Mouse (Mus musculus) limb, embryonic 15.5 days (tissue): ENCODE measurements around the gene Tnrc6b. TPM values are rescaled to one million over a fixed set of nuclear protein-coding genes. Genes with fewer than 3 reads are reported as not detected.
"Not testable (repeated sequence)": the region's sequence is repeated elsewhere in the genome, so short reads cannot be mapped to it uniquely, and the experiment has no call there.

Source experiments
- ATAC-seq: fragments of 200-750 bp; cut with Nextera tagmentation; 2 replicates; pipeline ENCODE4 v1.8.0; 2017; ENCODE audit warnings: low read depth, moderate TSS enrichment; ENCODE audit not compliant: insufficient number of reproducible peaks, low FRiP score, low TSS enrichment
- H3K27ac ChIP-seq: fragments of 300-500 bp; sonication (generic); 2 replicates; pipeline ENCODE4 v1.5.1; 2015; ENCODE audit warnings: moderate library complexity, mild to moderate bottlenecking, inconsistent platforms
- H3K27me3 ChIP-seq: fragments of 300-500 bp; sonication (generic); 2 replicates; pipeline ENCODE4 v1.6.1; 2015; ENCODE audit warnings: inconsistent platforms
- H3K36me3 ChIP-seq: fragments of 300-500 bp; sonication (generic); 2 replicates; pipeline ENCODE4 v1.6.1; 2015; ENCODE audit warnings: inconsistent platforms
- H3K4me1 ChIP-seq: fragments of 300-500 bp; sonication (generic); 2 replicates; pipeline ENCODE4 v1.6.1; 2015; ENCODE audit warnings: inconsistent platforms
- H3K4me2 ChIP-seq: fragments of 300-500 bp; sonication (generic); 2 replicates; pipeline ENCODE4 v1.6.1; 2015; ENCODE audit warnings: mild to moderate bottlenecking, inconsistent platforms
- H3K4me3 ChIP-seq: fragments of 300-500 bp; sonication (generic); 2 replicates; pipeline ENCODE4 v1.5.1; 2015; ENCODE audit warnings: mild to moderate bottlenecking, inconsistent platforms
- H3K9ac ChIP-seq: fragments of 300-500 bp; sonication (generic); 2 replicates; pipeline ENCODE4 v1.6.1; 2015; ENCODE audit warnings: inconsistent platforms
- H3K9me3 ChIP-seq: fragments of 300-500 bp; sonication (generic); 2 replicates; pipeline ENCODE4 v1.6.1; 2016; ENCODE audit warnings: inconsistent platforms
- WGBS: fragments of 180-500 bp; shearing (Covaris S2); methylation state at CpG from one replicate; pipeline ENCODE4 v1.1.7; 2015; 5-methylcytosine and 5-hydroxymethylcytosine counted together
- polyA plus RNA-seq: library from polyadenylated mRNA; unstranded; fragments of >200 nt; fragmentation: Nextera tagmentation; extraction: Ambion mirVana; gene quantifications from 2 replicates; pipeline ENCODE4 v1.2.1, GENCODE M21; 2015

Tnrc6b gene
- polyA plus RNA-seq, 1 experiment from 2014 or later, result 25.7 TPM

DNA sequence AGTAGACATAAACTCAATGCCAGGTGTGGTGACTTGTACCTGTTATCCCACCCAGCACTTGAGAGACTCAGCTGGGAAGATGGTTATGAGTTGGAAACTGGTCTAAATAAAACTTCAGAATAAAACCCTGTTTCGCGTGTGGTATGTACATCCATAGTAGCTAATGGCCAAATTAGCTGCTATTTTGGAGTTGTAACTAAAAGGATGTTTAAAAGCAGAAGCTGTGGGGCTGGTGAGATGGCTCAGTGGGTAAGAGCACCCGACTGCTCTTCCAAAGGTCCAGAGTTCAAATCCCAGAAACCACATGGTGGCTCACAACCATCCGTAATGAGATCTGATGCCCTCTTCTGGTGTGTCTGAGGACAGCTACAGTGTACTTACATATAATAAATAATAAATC is 157.5 kb downstream of the Tnrc6b start:
- 97% methylated on average over 4 of the region's 4 CpGs for WGBS
- not testable (repeated sequence) for H3K4me3 ChIP-seq, H3K4me2 ChIP-seq, H3K27ac ChIP-seq, ATAC-seq, H3K9ac ChIP-seq, H3K9me3 ChIP-seq, H3K27me3 ChIP-seq, H3K4me1 ChIP-seq
- peaks cover 12% of the 10 kb centered on the region for H3K36me3 ChIP-seq

- H3K9ac ChIP-seq, result no peak overlapping the region
- 76% methylated on average over 3 of the region's 3 CpGs for WGBS
- no peak overlapping the region for H3K27ac ChIP-seq
- H3K4me2 ChIP-seq, result no peak overlapping the region
- no peak for ATAC-seq
- no peak overlapping the region for H3K4me3 ChIP-seq
- no peaks in the 10 kb centered on the region for H3K4me1 ChIP-seq
- H3K27me3 ChIP-seq, result no peaks in the 10 kb centered on the region
- no peaks in the 10 kb centered on the region for H3K9me3 ChIP-seq
- H3K36me3 ChIP-seq, result peaks cover 37% of the 10 kb centered on the region
Measured at GRCm38 (mm10) chr15:80874726-80875125, 163.6 kb downstream of the Tnrc6b start.

DNA sequence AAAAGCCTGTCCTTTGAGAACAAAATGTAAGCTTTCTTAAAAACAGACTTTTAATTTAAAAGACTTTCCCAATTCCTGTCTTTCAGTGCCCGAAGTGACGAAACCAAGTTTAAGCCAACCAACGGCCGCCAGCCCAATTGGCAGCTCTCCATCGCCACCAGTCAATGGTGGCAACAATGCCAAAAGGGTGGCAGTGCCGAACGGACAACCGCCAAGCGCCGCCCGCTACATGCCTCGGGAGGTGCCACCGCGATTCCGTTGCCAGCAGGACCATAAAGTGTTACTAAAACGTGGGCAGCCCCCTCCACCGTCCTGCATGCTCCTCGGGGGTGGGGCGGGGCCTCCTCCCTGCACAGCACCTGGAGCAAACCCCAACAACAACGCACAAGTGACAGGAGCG is 165.1 kb downstream of the Tnrc6b start:
- no peak for ATAC-seq
- Histone ChIP-seq H3K4me2 (no peak overlapping the region), H3K36me3 (peaks cover 50% of the 10 kb centered on the region), H3K27ac (no peak overlapping the region), H3K27me3 (no peaks in the 10 kb centered on the region), H3K9ac (no peak overlapping the region), H3K9me3 (no peaks in the 10 kb centered on the region), H3K4me1 (no peaks in the 10 kb centered on the region), H3K4me3 (no peak overlapping the region)
- 77% methylated on average over 21 of the region's 21 CpGs for WGBS

DNA sequence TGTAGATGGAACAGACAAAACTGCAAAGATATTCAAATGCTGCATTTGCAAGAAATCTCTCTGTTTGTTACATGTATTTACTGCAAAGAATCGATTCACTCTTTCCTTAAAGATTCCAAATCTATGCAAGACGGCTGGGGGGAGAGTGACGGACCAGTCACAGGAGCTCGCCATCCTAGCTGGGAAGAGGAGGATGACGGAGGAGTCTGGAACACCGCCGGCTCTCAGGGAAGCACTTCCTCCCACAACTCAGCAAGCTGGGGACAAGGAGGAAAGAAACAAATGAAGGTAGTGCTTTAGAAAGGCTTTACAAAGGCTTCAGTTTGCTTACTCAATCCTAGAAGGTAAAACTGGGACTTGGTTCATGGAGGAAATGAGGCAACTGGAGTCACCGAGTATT is 173.0 kb downstream of the Tnrc6b start:
- peaks cover 80% of the 10 kb centered on the region for H3K36me3 ChIP-seq
- H3K27ac ChIP-seq, result no peak overlapping the region
- no peak for ATAC-seq
- H3K27me3 ChIP-seq, result no peaks in the 10 kb centered on the region
- no peak overlapping the region for H3K9ac ChIP-seq
- no peak overlapping the region for H3K4me2 ChIP-seq
- WGBS, result 83% methylated on average over 8 of the region's 8 CpGs
- H3K4me1 ChIP-seq, result no peaks in the 10 kb centered on the region
- H3K4me3 ChIP-seq, result no peak overlapping the region
- H3K9me3 ChIP-seq, result no peaks in the 10 kb centered on the region

- WGBS, result 84% methylated on average over 1 of the region's 1 CpGs
- Histone ChIP-seq H3K4me3 (no peak overlapping the region), H3K9ac (no peak overlapping the region), H3K36me3 (peaks cover 76% of the 10 kb centered on the region), H3K9me3 (no peaks in the 10 kb centered on the region), H3K4me1 (no peaks in the 10 kb centered on the region), H3K27ac (no peak overlapping the region), H3K4me2 (no peak overlapping the region), H3K27me3 (no peaks in the 10 kb centered on the region)
- no peak for ATAC-seq
Measured at GRCm38 (mm10) chr15:80886361-80887156, 175.4 kb downstream of the Tnrc6b start.

DNA sequence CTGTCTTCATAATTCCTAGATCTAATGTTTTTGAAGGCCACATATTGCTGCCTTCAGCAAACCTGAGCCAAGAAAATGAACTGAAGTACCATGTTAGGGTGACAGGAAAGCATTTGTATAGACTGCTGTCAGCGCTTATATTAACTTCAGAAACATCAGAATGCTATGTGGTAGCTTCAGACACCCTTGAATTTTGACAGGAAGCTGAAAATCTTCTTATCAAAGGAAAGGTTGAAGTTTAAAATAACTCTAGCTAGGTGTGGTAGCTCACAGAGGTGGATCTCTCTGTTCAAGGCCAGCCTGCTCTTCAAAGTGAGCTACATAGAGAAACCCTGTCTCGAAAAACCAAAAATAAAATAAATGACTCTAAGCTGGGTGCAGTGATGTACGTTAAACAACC is 181.2 kb downstream of the Tnrc6b start:
- no peak overlapping the region for H3K27ac ChIP-seq
- no peak overlapping the region for H3K4me2 ChIP-seq
- WGBS, result 92% methylated on average over 3 of the region's 3 CpGs
- no peak overlapping the region for H3K4me3 ChIP-seq
- ATAC-seq, result no peak
- H3K9ac ChIP-seq, result no peak overlapping the region
- no peaks in the 10 kb centered on the region for H3K4me1 ChIP-seq
- peaks cover 73% of the 10 kb centered on the region for H3K36me3 ChIP-seq
- no peaks in the 10 kb centered on the region for H3K27me3 ChIP-seq
- H3K9me3 ChIP-seq, result no peaks in the 10 kb centered on the region

DNA sequence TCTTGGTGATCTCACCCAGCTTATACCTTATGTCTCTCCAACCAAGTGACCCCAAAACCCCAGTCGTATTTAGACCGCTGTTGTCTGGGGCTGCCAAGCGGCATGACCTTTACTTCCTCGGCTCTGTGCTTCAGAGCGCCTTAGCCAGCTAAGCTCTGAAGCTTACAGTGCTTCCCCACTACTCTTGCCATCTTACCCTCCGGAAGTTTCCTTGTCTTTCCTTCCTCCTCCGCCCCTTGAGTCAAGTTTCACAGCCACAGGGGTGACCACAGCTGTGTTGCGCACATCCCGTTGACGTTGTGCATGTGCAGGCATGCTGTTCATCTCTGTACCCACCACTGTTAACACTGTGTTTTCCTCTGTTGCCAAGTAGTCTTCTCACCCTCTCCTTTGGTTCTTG is 185.6 kb downstream of the Tnrc6b start:
- H3K36me3 ChIP-seq, result peaks cover 67% of the 10 kb centered on the region
- no peaks in the 10 kb centered on the region for H3K9me3 ChIP-seq
- H3K9ac ChIP-seq, result no peak overlapping the region
- H3K4me2 ChIP-seq, result no peak overlapping the region
- 81% methylated on average over 10 of the region's 10 CpGs for WGBS
- no peaks in the 10 kb centered on the region for H3K27me3 ChIP-seq
- H3K4me1 ChIP-seq, result no peaks in the 10 kb centered on the region
- ATAC-seq, result no peak
- no peak overlapping the region for H3K27ac ChIP-seq
- H3K4me3 ChIP-seq, result no peak overlapping the region

DNA sequence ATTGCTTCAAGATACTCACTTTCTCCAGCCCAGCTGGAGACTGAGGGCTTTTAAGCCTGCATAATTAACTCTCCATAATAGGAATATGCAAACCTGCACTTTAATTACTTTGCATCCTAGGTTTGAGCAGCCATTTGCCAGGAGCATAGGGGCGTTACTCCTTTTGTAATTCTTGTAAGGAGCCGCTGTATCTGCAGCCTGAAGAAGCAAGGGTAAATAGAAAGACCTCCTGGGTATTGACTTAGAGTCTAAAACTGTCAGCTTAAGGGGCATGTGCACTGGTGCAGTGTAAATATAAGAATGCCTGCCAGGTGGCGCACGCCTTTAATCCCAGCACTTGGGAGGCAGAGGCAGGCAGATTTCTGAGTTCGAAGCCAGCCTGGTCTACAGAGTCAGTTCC is 186.8 kb downstream of the Tnrc6b start:
- 93% methylated on average over 5 of the region's 5 CpGs for WGBS

DNA sequence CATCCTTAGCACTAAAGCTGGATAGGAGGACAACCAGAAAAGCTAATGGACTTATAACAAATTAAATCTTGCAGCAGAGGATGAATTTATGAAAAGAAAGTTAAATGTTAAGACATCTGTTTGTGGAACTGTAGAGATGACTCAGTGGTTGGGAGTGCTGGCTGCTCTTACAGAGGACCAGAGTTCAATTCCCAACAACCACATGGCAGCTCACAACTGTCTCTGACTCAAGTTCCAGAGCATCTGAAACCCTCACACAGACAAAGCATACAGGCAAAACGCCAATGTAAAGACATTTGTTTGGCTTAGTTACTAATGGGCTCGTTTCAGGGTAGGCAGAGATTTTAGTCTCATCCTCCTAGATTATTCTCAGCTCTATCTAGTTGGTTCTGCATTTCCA is 188.7 kb downstream of the Tnrc6b start:
- H3K27me3 ChIP-seq, result no peaks in the 10 kb centered on the region
- no peaks in the 10 kb centered on the region for H3K4me1 ChIP-seq
- H3K36me3 ChIP-seq, result peaks cover 83% of the 10 kb centered on the region
- no peaks in the 10 kb centered on the region for H3K9me3 ChIP-seq
- no peak for ATAC-seq
- 85% methylated on average over 2 of the region's 2 CpGs for WGBS
- no peak overlapping the region for H3K9ac ChIP-seq
- no peak overlapping the region for H3K27ac ChIP-seq
- no peak overlapping the region for H3K4me2 ChIP-seq
- no peak overlapping the region for H3K4me3 ChIP-seq

More for the DNA sequence above, 186.8 kb downstream of the Tnrc6b start:
- no peak for ATAC-seq
- Histone ChIP-seq H3K27ac (no peak overlapping the region), H3K9me3 (no peaks in the 10 kb centered on the region), H3K36me3 (peaks cover 78% of the 10 kb centered on the region), H3K4me3 (no peak overlapping the region), H3K9ac (no peak overlapping the region), H3K4me1 (no peaks in the 10 kb centered on the region), H3K4me2 (no peak overlapping the region), H3K27me3 (no peaks in the 10 kb centered on the region)

DNA sequence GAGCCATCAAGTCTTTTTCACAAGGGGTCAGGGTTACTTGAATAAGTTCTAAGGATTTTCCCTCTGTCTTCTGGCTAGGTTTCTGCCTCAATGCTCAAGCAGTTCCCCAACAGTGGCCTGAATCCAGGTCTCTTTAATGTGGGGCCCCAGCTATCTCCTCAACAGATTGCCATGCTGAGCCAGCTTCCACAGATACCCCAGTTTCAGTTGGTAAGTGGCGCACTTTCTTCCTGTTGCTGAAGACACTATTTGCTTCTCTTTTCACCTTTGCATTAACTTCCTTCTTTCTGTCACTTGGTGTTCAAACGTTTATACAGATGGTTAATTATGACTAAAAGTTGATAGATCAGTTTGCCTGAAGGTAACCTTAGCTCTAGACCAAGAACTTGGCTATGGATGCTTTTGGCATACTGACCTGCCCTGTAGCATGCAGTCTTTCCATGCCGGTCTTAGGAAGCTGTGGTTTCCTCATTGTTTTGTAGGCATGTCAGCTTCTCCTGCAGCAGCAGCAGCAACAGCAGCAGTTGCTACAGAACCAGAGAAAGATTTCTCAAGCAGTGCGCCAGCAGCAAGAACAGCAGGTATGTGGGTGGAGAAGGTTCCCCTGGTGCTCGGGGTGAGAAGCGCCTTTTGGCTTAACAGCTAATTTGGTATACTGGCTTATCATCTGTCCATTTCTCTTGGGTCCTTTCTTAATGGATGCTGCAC is 190.8 kb downstream of the Tnrc6b start:
- Histone ChIP-seq H3K27me3 (no peaks in the 10 kb centered on the region), H3K27ac (no peak overlapping the region), H3K4me1 (no peaks in the 10 kb centered on the region), H3K4me2 (no peak overlapping the region), H3K9me3 (no peaks in the 10 kb centered on the region), H3K36me3 (peaks cover 84% of the 10 kb centered on the region), H3K9ac (no peak overlapping the region), H3K4me3 (no peak overlapping the region)
- no peak for ATAC-seq
- 86% methylated on average over 6 of the region's 6 CpGs for WGBS

- not testable (repeated sequence) for H3K4me3 ChIP-seq, ATAC-seq, H3K27ac ChIP-seq, H3K9ac ChIP-seq, H3K27me3 ChIP-seq, H3K4me2 ChIP-seq, H3K9me3 ChIP-seq, H3K4me1 ChIP-seq
- WGBS, result 96% methylated on average over 6 of the region's 6 CpGs
- peaks cover 70% of the 10 kb centered on the region for H3K36me3 ChIP-seq
Measured at GRCm38 (mm10) chr15:80904776-80905175, 193.7 kb downstream of the Tnrc6b start.

GRCm38 (mm10) chr15:80910183-80910582 is 199.1 kb downstream of the Tnrc6b start:
- H3K9me3 ChIP-seq, result no peaks in the 10 kb centered on the region
- H3K4me1 ChIP-seq, result no peaks in the 10 kb centered on the region
- peaks cover 62% of the 10 kb centered on the region for H3K36me3 ChIP-seq
- H3K9ac ChIP-seq, result no peak overlapping the region
- no peaks in the 10 kb centered on the region for H3K27me3 ChIP-seq
- WGBS, result 92% methylated on average over 3 of the region's 3 CpGs
- no peak overlapping the region for H3K4me2 ChIP-seq
- H3K4me3 ChIP-seq, result no peak overlapping the region
- H3K27ac ChIP-seq, result no peak overlapping the region
- ATAC-seq, result no peak
